In the genomic region with DNA sequence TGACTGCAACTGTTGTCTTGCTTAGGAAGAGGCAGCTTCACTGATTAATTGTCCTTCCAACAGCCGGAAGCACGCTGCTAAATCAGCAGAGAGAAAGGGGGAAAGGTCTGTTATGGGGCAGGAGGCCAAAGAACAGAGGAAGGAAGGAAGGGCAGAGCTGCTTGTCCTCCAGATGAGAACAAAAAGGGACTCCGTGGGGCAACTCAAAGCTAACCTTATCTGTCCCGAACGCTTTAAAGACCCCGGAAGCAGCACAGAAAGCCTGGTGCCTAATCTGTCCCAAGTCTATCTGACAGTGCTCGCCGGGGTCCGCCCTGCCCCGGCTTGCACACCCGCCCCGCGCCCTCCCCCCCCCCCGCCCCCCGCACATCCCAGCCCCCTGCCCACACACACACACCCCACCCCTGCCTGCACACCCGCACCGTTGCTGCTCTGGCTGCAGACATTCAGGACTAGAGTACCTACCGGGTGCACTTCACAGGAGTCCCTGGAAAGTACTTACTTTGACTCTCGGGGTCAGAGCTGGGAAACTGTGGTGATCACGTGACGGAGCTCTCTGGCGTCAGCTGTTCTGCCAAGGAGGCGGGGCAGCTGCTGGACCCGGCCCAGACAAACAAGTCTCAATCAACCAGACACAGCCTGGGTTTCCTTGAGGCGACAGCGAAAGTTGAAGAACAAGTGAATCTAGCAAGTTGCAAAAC, we compare ENCODE assay signal across 8 mouse cellular contexts. TPM values are rescaled to one million over a fixed set of nuclear protein-coding genes. Genes with fewer than 3 reads are reported as not detected.
DNase-seq lines count a peak whose midpoint lies in the region; ATAC-seq and TF ChIP-seq lines count a peak whose summit lies in the region.

Gene Tcn2 (minus strand): TSS at position 649 of the 701 bp plus-strand sequence.

- no peaks in the 10 kb centered on the region for H3K9me3 ChIP-seq in embryonic facial prominence, embryonic 13.5 days
- no peaks in the 10 kb centered on the region for H3K9me3 ChIP-seq in kidney, embryonic 14.5 days (ENCODE audit: control insufficient read depth, low read length)
- no peaks in the 10 kb centered on the region for H3K9me3 ChIP-seq in limb, embryonic 15.5 days
- H3K9me3 ChIP-seq in midbrain, postnatal 0 days (ENCODE audit: low read length) = no peaks in the 10 kb centered on the region

- peak within 1 kb of the TSS; percentile 76 for H3K4me2 ChIP-seq in embryonic facial prominence, embryonic 13.5 days
- peak within 1 kb of the TSS; percentile 77 for H3K4me2 ChIP-seq in kidney, embryonic 14.5 days (replicated peaks; ENCODE audit: low read depth, low read length)
- peak within 1 kb of the TSS; percentile 72 for H3K4me2 ChIP-seq in limb, embryonic 15.5 days
- peak within 1 kb of the TSS; percentile 79 for H3K4me2 ChIP-seq in midbrain, postnatal 0 days (ENCODE audit: low read depth, low read length, poor library complexity, severe bottlenecking)

- ATAC-seq in embryonic facial prominence, embryonic 13.5 days (ENCODE audit: insufficient number of reproducible peaks, insufficient read depth, low FRiP score, low TSS enrichment, low read depth) = peak; percentile 67; the same call in 1 of the 2 replicates
- ATAC-seq in kidney, embryonic 14.5 days (ENCODE audit: low FRiP score, low TSS enrichment) = peak; percentile 85
- ATAC-seq in limb, embryonic 15.5 days (ENCODE audit: insufficient number of reproducible peaks, low FRiP score, low TSS enrichment, low read depth) = peak; percentile 79
- ATAC-seq in midbrain, postnatal 0 days (ENCODE audit: low FRiP score) = peak; percentile 31; the same call in 1 of the 2 replicates

- peak; percentile 51 to 63 for DNase-seq in frontal cortex, postnatal 10 days (ENCODE audit: low spot score in 2 of 2)
- DNase-seq in frontal cortex, postnatal 25 days (ENCODE audit: low spot score in 2 of 2) = no peak
- peak; percentile 93 for DNase-seq in heart, adult 9 months (ENCODE audit: low spot score in 2 of 2)
- DNase-seq in midbrain, postnatal 0 days (ENCODE audit: low spot score) = peak; percentile 73
- peak; percentile 78 for DNase-seq in spleen, postnatal 36 days (ENCODE audit: low spot score in 2 of 2)

- H3K27ac ChIP-seq in embryonic facial prominence, embryonic 13.5 days = no peak within 1 kb of the TSS; the same call in 1 of the 2 replicates
- no peak within 1 kb of the TSS; the same call in 1 of the 2 replicates for H3K27ac ChIP-seq in kidney, embryonic 14.5 days (ENCODE audit: low read depth, low read length)
- H3K27ac ChIP-seq in limb, embryonic 15.5 days = no peak within 1 kb of the TSS
- no peak within 1 kb of the TSS for H3K27ac ChIP-seq in midbrain, postnatal 0 days (ENCODE audit: low read depth, low read length)

- peak within 1 kb of the TSS; percentile 53 for H3K4me3 ChIP-seq in embryonic facial prominence, embryonic 13.5 days
- H3K4me3 ChIP-seq in kidney, embryonic 14.5 days (ENCODE audit: low read length) = peak within 1 kb of the TSS; percentile 51
- peak within 1 kb of the TSS; percentile 49 for H3K4me3 ChIP-seq in limb, embryonic 15.5 days
- H3K4me3 ChIP-seq in midbrain, postnatal 0 days (ENCODE audit: low read depth, low read length) = peak within 1 kb of the TSS; percentile 38

- peak within 1 kb of the TSS; percentile 67 for H3K9ac ChIP-seq in embryonic facial prominence, embryonic 13.5 days
- peak within 1 kb of the TSS; percentile 63 for H3K9ac ChIP-seq in kidney, embryonic 14.5 days (ENCODE audit: low read depth, low read length)
- H3K9ac ChIP-seq in limb, embryonic 15.5 days = peak within 1 kb of the TSS; percentile 23; the same call in 1 of the 2 replicates
- H3K9ac ChIP-seq in midbrain, postnatal 0 days (replicated peaks; ENCODE audit: low read length, poor library complexity, severe bottlenecking) = peak within 1 kb of the TSS; percentile 46

- no peaks in the 10 kb centered on the region for H3K27me3 ChIP-seq in embryonic facial prominence, embryonic 13.5 days
- no peaks in the 10 kb centered on the region for H3K27me3 ChIP-seq in kidney, embryonic 14.5 days (ENCODE audit: control insufficient read depth, insufficient read depth, low read length)
- no peaks in the 10 kb centered on the region for H3K27me3 ChIP-seq in limb, embryonic 15.5 days
- no peaks in the 10 kb centered on the region for H3K27me3 ChIP-seq in midbrain, postnatal 0 days (ENCODE audit: insufficient read depth, low read length)

- H3K4me1 ChIP-seq in embryonic facial prominence, embryonic 13.5 days = peaks cover 13% of the 10 kb centered on the region
- peaks cover 6% of the 10 kb centered on the region; the same call in 1 of the 2 replicates for H3K4me1 ChIP-seq in kidney, embryonic 14.5 days (ENCODE audit: control insufficient read depth, insufficient read depth, low read length)
- peaks cover 10% of the 10 kb centered on the region for H3K4me1 ChIP-seq in limb, embryonic 15.5 days
- H3K4me1 ChIP-seq in midbrain, postnatal 0 days (ENCODE audit: insufficient read depth, low read length) = no peaks in the 10 kb centered on the region

- WGBS in embryonic facial prominence, embryonic 13.5 days = under 1% methylated on average over 20 of the region's 26 CpGs
- WGBS in kidney, embryonic 14.5 days = under 1% methylated on average over 17 of the region's 26 CpGs
- WGBS in limb, embryonic 15.5 days = under 1% methylated on average over 21 of the region's 26 CpGs
- WGBS in midbrain, postnatal 0 days = 0% methylated on average over 21 of the region's 26 CpGs

- no peaks in the 10 kb centered on the region for H3K36me3 ChIP-seq in embryonic facial prominence, embryonic 13.5 days
- H3K36me3 ChIP-seq in kidney, embryonic 14.5 days (ENCODE audit: control insufficient read depth, insufficient read depth, low read length) = peaks cover 2% of the 10 kb centered on the region; the same call in 1 of the 2 replicates
- peaks cover 4% of the 10 kb centered on the region; the same call in 1 of the 2 replicates for H3K36me3 ChIP-seq in limb, embryonic 15.5 days
- H3K36me3 ChIP-seq in midbrain, postnatal 0 days (ENCODE audit: insufficient read depth, low read length) = no peaks in the 10 kb centered on the region

- TF ChIP-seq CTCF in midbrain, postnatal 0 days (IDR thresholded peaks at IDR 0.05) = no peak

RNA-seq across cellular contexts. Expression of gene Tcn2, which starts in this region (rescaled TPM):
- 38.9 and 42.1 TPM in 2 replicates for polyA plus RNA-seq in embryonic facial prominence, embryonic 13.5 days (2015; fragmentation: Nextera tagmentation; extraction: Ambion mirVana)
- polyA plus RNA-seq in kidney, embryonic 14.5 days (2014; fragmentation: Nextera tagmentation; extraction: Ambion mirVana) = 49.7 and 61.8 TPM in 2 replicates
- polyA plus RNA-seq in limb, embryonic 15.5 days (2015; fragmentation: Nextera tagmentation; extraction: Ambion mirVana) = 49.4 and 56.2 TPM in 2 replicates
- 20.9 and 28.8 TPM in 2 replicates for total RNA-seq in midbrain, postnatal 0 days (2014; rRNA removed)
- 22.0 and 27.0 TPM in 2 replicates for polyA plus RNA-seq in midbrain, postnatal 0 days (2015; fragmentation: Nextera tagmentation; extraction: Ambion mirVana)

Comparison
In these comparisons a context has a peak if more than half of its experiments do, and no peak if none do; other contexts are left out.
1. DNase-seq: peak in frontal cortex, postnatal 10 days (2 of 2), heart, adult 9 months (2 of 2), midbrain, postnatal 0 days (single experiment) and spleen, postnatal 36 days (2 of 2); none in frontal cortex, postnatal 25 days (0 of 2).
2. ATAC-seq: peak in every context shown above with its lines; median percentile 85 in kidney, embryonic 14.5 days; 79 in limb, embryonic 15.5 days; 67 in embryonic facial prominence, embryonic 13.5 days; 31 in midbrain, postnatal 0 days.
3. Peak in every context shown above with its lines, with median percentiles within 50 percentile points of each other: H3K4me2 ChIP-seq, H3K4me3 ChIP-seq and H3K9ac ChIP-seq.